Mouse (Mus musculus): Measurements from ENCODE around the gene Btg4.

DNA sequence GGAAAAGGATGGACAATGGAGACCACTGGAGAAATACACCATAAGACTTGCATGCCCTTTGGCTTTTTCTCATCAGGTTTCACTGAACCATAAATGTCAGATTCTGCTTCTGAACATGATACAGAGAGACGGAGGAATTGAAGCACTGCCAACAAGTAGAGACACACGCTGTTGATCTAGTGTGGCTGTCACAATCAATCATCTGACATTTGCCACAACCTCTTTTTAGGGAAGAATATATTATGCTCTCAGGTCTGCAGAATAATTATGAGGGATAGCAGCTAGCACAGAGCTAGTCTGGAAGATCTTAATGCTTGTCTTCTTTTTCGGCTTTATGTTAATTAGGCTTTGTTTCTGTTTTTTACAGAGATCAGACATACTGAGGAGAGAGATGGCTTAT is 7.5 kb downstream of the Btg4 start:
- TF ChIP-seq CTCF (conservative IDR thresholded peaks at IDR 0.05; ENCODE audit: insufficient read depth, insufficient read length, low read depth, low read length) (no peak), POLR2A (IDR thresholded peaks at IDR 0.05; ENCODE audit: low read depth, low read length) (no peak)
